Mouse (Mus musculus) left cerebral cortex, adult 6 months (tissue): ENCODE measurements around the gene Duoxa1. TPM values are rescaled to one million over a fixed set of nuclear protein-coding genes. Genes with fewer than 3 reads are reported as not detected.

Source experiments
- long read RNA-seq, 2 experiments: library from polyadenylated mRNA; unstranded; transcript quantifications; one replicate each; pipeline ENCODE4 v2.0.0; 2019 to 2020
- polyA plus RNA-seq: library from polyadenylated mRNA; unstranded; fragments of <200 nt; fragmentation: Nextera tagmentation; gene quantifications from 2 replicates; pipeline ENCODE4 v1.2.3, GENCODE M21; 2021

Duoxa1 gene
- 0.08 and 0.20 TPM in 2 replicates for polyA plus RNA-seq
- long read RNA-seq, experiment 1: 0 reads
- long read RNA-seq, experiment 2: 0 reads

DNA sequence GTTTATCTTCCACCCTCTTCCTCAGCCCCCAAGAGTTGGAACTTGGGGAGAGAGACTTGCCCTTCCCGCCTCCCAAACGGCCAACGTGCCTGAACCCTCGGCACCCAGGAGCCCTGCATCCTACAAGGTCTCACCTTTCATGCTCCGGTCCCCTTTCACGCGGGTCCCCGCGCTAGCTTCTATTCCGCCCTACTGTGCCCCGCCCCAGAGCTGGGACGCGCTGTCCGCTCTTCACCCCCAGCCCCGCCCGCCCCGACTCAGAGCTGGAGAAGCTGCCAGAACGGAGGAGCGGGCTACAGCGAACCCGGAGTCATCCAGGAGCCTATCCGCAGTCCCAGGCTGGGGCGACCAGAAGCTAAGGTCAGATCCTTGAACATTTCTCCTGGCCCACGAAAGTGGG lies at the start of gene Duoxa1:
TSS of gene Duoxa1 (minus strand) at position 195 of the 400 bp plus-strand sequence.

DNA sequence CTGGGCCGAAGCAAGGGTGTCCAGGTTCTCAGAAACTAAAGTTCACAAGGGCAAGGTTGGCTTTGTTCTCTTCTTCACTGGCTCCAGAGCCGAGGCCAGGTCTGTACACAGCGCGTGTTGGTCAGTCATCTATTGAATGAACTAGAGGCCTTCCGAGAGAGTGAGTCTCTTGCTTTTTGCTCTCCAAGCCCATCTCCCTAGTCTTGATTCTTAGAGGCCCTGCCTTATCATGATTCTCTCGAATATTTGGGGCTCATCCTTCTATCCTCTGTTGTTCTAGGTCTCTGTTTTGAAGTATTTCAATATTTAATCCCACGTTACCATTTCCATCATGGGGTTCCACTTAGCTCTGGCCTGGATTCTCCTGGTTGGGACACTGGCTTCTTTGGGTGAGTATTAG lies 1.8 kb upstream of the Duoxa1 start, which contains the start of gene Duox1:
TSS of gene Duox1 (plus strand) at position 301 of the 400 bp plus-strand sequence.

GRCm38 (mm10) chr2:122298596-122299490 lies 14.7 kb downstream of the Duoxa1 start, which contains the start of gene Duoxa2:
Duoxa2 (plus strand) TSS chr2:122298900.

GRCm38 (mm10) chr2:122298096-122298499 lies 15.4 kb downstream of the Duoxa1 start, which contains the start of gene Duox2:
Duox2 (minus strand) TSS chr2:122298449.

Other genes with a start within 250 kb of the Duoxa1 start
- 1.8 and 2.4 TPM in 2 replicates for gene Spg11, start 195.3 kb downstream of the Duoxa1 start, polyA plus RNA-seq
- gene B2m, start 166.0 kb downstream of the Duoxa1 start, polyA plus RNA-seq: 312 and 393 TPM in 2 replicates
- 0.06 TPM in 1 of 2 replicates, not detected in the other for gene Trim69, start 153.0 kb downstream of the Duoxa1 start, polyA plus RNA-seq
- 0.09 and 0.13 TPM in 2 replicates for gene Patl2, start 127.5 kb downstream of the Duoxa1 start, polyA plus RNA-seq
- not detected in 2 replicates for gene Terb2, start 127.5 kb downstream of the Duoxa1 start, polyA plus RNA-seq
- gene Sord, start 79.0 kb downstream of the Duoxa1 start, polyA plus RNA-seq: 15.7 and 17.1 TPM in 2 replicates
- gene Duox2, start 15.3 kb downstream of the Duoxa1 start, polyA plus RNA-seq: not detected in 2 replicates
- not detected in 2 replicates for gene Duoxa2, start 14.8 kb downstream of the Duoxa1 start, polyA plus RNA-seq
- gene Duox1, start 1.9 kb upstream of the Duoxa1 start, polyA plus RNA-seq: not detected in 2 replicates
- 4.6 and 7.6 TPM in 2 replicates for gene Shf, start 55.4 kb upstream of the Duoxa1 start, polyA plus RNA-seq
- 0.09 TPM in 1 of 2 replicates, not detected in the other for gene Slc28a2, start 112.7 kb upstream of the Duoxa1 start, polyA plus RNA-seq
- gene Gm14085, start 171.2 kb upstream of the Duoxa1 start, polyA plus RNA-seq: not detected in 2 replicates